Mouse (Mus musculus): ENCODE results near the gene Tacc2.

Gene Tacc2

GRCm38 (mm10) chr7:130617591-130617990, 40.4 kb downstream of the Tacc2 start:
- no peak for DNase-seq (ENCODE audit: low read depth)

DNA sequence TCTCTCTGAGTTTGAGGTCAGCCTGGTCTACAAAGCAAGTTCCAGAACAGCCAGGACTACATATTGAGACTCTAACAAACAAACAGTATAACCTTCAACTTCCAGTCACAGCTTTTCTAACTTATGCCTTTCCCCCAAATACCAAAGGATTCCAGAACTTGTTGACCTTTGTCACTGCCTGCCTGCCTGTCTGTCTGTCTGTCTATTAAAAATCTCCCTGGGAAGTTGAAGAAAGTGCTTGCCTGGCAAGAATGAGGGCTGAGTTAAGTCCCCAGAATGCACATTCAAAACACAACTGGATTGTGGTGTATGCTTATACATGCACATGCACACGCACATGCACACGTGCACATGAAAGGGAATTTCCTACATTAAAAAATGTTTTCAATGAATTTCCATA, 43.8 kb downstream of the Tacc2 start:
- DNase-seq (ENCODE audit: low read depth), result no peak

- no peak for DNase-seq (ENCODE audit: low read depth)
These were observed 44.7 kb downstream of the Tacc2 start for GRCm38 (mm10) chr7:130621953-130622352.

- no peak for DNase-seq (ENCODE audit: low read depth)
These were observed 45.1 kb downstream of the Tacc2 start for GRCm38 (mm10) chr7:130622359-130622758.

DNA sequence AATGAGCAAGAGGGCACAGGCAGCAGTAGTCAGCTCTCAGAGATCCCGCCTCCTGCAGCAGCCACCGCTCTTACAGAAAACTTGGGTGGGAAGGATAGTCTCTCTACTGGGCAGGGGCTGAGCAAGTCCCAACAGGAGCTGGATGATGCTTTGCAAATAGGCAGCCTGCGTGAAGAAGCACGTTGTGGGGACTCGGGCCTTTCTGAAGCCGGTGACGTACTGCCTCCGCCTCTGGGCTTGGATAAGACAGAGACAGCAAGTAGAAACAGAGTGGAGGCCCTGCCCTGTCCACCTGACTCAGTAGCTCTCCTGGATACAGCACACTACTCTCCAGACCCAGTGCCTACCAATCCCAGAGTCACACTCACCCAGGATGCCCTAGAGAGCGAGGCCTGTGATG, 47.1 kb downstream of the Tacc2 start:
- DNase-seq (ENCODE audit: low read depth), result no peak

DNA sequence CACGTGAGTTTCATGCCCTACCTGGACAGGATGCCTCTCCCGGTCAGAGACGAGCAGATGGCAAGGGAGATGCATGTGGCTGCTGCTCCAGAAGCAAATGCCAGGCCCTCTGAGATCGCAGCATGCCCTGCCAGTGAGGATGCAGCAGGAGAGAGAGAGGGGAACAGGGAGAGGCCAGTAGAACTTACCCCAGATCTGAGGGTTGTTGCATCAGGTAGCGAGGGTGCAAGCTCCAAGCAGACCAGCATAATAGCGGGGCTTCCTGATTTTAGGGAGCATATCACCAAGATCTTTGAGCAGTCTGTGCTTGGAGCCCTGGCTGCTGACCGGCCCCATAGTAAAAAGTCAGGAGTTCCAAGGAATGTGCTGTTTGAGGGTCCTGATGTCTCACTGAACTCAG, 48.1 kb downstream of the Tacc2 start:
- DNase-seq (ENCODE audit: low read depth), result no peak

DNA sequence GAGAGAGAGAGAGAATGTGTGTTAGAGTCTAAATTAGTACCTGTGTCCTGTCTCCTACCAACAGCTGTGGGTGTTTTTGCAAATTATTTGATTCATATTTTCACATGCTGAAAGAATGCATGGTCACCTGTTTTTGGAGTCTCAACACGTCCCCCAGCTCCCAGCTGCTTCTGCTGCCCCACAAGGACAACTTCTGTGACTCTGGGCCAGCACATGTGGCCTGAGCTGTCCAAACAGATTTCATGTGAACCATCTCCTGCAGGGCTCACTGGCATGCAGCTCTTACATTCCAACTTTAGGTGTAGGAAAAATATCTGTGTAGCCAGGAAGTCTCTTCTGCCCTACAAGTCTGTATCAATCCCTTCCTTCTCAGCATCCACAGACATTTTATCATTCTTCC, 51.4 kb downstream of the Tacc2 start:
- DNase-seq (ENCODE audit: low read depth), result no peak

DNA sequence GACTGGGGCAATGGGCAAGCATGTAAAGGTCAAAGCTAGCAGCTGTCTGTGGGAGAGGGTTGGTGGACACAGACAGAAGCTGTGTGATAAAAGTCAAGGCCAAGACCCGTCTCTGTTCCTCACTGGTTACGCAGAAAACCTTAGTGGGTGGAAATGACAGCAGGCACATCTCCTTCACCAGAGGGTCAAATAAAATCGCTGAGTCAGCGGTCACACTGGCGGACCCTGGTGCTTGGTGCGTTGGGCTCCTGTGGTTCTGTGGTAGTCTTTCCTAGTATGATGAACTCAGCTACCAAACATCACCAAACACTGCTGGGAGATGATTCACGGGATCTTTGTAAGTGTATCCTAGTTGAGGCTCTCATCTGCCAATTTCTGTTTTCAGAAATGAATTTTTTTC, 52.8 kb downstream of the Tacc2 start:
- no peak for DNase-seq (ENCODE audit: low read depth)

DNA sequence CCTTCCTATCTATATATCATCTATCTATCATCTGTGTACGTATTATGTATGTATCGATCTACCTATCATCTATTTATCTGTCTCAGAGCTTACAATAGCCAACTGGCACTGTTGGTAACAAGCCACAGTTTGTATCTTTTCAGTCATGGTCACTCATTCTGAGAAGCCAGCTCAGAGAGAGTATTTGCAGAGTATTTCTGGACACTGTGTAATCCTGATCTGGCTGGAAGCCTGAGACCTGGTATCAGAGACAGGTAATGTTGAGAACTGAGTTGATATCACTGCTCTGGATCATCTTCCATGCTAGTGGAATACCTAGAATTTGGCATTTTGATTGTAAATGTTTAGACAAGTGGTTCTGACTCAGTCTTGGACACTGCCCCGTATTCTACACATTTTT, 53.7 kb downstream of the Tacc2 start:
- DNase-seq (ENCODE audit: low read depth), result no peak

DNA sequence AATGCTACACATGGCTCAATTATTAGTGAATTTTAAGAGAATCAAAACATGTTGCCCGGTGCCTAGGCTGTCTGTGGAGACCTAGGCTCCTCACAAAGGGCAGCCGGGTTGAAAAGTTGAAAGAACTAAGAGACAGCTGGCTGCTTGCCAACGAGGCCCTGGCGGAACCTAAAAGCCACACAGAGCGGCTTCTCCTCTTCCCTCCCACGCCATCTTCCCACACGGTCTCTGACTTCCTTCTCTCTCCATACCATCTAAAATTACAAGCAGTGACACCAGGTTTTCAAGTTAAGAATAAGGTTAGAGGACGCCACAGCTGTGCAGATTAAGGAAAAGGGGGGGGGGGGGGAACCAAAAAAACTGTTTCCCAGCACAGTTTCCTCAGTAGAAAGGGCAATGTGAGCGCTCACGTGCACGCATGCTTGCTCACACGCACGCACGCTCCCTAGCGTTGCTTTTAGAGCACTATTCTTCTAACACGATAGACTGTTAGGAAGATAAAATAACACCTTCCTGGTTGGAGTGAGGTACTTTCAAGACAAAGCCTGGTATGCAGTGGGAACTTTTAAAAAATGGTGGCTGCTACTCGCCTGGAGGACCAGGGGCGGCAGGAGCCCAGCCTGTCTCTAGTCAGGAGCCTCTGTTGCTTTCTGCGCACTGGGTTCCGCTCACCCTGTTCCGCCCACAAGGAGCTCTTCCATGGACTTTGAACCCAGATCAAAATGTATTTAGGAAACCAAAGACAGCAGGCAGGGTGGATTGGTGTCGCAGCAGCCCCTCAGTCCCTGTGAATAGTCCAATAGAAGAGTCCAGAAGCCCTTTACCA, 54.5 kb downstream of the Tacc2 start:
- no peak for DNase-seq (ENCODE audit: low read depth)

DNA sequence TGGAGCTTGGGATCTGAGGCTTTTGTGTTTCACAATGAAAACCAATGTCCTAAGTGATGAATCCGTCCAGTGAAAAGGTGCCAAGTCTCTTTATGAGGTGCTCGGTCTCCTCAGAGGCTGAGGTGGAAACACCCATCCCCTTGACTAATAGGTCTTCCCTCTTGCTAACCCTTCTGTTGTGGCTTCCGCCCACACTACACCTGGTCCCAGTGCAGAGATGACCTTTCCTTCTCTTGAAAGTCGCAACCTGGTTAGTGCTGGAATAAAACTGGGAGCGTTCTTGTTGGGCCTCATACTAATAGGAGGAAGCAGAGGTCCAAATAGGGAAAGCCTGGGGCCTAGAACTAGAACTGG, 55.1 kb downstream of the Tacc2 start:
- no peak for DNase-seq (ENCODE audit: low read depth)

DNA sequence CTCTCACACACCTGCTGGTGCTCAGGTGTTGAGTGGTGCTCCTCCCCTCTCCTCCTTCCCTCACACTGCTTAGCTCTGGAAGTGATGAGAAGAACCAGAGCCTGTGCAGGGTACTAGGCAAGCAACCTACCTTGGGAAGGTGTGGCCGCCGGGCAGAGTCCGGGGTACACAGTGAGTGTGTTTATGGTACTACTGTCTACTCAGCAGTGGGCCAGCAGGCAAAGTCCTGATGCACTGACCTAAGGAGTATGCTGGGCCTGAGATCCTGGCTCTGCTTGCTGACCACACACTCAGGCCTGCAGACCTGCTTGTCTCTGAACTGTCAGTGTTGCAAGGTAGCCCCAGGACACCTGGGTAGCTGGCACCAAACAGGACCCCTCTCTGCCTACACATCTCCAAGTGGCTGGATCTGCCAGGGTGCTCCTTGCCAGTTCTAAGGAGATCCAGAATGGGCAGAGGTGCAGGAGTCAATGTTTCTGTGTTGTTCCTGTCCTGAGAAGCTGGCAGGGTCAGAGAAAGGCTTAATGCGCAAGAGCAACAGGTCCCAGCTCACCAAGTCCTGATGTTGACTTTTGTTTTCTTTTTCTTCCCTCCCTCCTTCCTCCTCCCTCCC, 57.1 kb downstream of the Tacc2 start:
- no peak for DNase-seq (ENCODE audit: low read depth)

DNA sequence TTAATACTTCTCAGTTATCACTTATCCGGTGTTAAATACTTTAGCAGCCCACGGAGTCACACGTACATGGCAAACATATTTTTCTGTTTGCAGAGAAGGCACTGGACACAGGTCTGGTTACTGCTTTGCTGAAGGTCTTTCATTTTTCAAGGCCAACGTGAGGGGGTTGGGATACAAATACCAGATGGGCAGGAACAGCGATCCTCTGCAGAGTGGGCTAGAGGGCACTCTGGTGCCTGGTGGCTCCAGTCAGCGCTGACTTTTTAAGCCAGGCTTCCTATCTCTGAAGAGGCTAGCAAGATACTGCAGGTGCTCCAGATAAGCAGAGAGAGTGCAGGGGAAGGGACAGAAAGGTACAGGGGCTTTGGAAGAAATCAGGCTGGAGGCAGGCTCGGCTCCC, 58.0 kb downstream of the Tacc2 start:
- DNase-seq (ENCODE audit: low read depth), result no peak

DNA sequence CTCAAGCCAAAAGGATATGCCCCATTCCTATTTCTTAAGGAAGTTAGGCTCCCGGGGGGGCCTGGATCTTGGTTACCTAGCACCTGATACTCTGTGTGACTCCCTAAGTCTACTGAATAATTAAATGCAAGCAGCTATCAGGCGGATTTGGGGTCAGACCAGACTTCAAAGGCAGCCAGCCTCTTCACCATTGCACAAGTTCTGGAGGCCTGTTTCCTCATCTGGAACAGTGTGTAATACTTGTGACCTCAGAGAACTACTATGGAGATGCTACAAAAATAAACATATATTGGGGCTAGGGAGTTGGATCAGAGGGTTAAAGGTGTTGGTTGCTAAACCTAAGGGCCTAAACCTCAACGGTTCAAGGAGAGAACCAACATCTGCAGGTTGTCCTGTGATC, 59.0 kb downstream of the Tacc2 start:
- no peak for DNase-seq (ENCODE audit: low read depth)

GRCm38 (mm10) chr7:130636902-130637301, 59.7 kb downstream of the Tacc2 start:
- no peak for DNase-seq (ENCODE audit: low read depth)

- DNase-seq (ENCODE audit: low read depth), result no peak
These were observed 60.6 kb downstream of the Tacc2 start for GRCm38 (mm10) chr7:130637811-130638210.

DNA sequence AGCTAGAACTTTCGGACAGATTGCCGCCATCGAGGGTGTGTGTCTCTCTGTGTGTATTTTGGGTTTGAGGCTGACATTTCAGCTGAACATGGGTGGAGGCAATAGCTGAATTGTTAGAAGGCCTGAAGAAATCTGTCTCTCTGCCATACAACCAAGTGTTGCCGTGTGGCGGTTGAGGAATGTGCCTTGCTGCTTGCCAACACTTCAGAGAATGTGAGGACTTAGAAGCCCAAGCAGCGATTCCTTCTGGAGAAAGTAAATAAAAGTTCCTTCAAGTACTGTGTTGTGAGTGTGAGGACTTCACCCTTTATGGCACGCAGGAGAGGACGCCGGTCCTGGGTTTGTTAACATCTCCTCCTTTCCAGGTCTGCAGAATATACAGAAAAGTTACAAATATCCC, 63.4 kb downstream of the Tacc2 start:
- no peak for DNase-seq (ENCODE audit: low read depth)

DNA sequence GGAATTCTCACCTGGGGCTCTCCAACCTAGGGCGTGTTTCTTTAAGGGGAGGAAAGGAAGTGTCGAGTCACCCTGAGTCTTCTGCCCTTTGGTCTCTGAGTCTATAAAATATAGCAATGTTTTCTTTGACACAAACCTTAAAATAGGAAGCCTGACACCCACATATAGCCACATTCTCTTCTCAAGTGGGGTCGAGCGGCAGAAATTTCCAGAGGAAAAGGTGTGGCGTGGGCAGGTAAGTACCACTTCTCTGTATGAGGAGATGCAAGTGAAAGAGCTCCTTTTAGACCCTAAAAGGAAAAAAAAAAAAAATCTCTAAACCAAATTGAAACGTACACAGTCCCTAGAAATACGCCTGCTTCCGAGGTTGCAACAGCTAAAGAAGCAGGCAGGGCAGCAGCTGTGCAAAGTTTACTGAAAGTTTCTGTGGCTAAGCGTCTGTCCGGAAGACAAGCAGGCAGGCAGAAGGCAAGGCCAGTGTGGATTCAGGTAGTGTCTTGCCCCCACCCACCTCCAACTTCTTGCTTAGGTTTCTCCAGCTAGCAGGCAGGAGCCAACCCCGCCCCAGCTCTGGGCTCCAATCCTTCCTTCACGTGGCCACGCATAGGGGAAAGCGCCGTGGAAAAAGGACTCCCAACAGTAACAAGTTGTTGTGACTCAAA, 68.2 kb downstream of the Tacc2 start:
- DNase-seq (ENCODE audit: low read depth), result peak; percentile 15

- DNase-seq (ENCODE audit: low read depth), result peak; percentile 15
These were observed 68.9 kb downstream of the Tacc2 start for GRCm38 (mm10) chr7:130645994-130646761.

DNA sequence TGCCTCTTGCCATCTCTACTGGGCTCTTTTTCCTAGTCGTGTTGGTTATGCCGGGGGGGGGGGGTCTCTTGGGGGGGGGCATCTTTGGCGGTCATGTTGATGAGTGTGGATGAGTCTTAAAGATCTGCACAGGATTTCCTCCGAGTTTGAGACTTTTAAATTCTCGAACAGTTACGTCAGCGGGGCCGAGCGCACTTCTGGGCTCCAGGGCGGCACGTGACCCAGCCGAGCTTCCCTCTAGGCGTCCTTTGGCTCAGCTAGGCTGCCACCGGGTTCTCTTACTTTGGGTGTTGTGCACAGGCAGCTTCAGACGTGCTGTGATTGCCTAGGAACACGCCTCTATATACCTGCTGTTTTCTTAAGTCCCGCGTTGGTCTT, 69.5 kb downstream of the Tacc2 start:
- DNase-seq (ENCODE audit: low read depth), result peak; percentile 32

GRCm38 (mm10) chr7:130648061-130648460, 70.8 kb downstream of the Tacc2 start:
- DNase-seq (ENCODE audit: low read depth), result no peak

GRCm38 (mm10) chr7:130649257-130649656, 72.0 kb downstream of the Tacc2 start:
- no peak for DNase-seq (ENCODE audit: low read depth)

DNA sequence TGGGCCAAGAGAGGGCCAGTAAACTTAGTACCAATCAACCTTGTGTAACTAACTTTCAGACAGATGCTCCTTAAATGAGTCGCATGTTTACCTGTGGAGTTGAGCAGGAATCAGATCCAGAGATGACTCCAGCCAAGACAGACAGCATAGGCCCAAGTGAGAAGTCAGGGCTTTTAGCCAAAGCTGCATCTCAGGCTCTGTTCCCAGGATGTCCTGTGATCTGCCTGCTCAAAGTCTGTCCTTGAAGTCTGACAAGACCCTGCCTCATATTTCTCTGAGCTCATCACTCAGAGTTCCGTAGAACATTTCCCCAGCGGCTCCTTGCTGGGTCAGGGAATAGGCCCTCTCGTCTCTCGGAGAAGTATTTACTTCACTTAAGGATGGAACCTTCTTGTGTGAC, 73.4 kb downstream of the Tacc2 start:
- DNase-seq (ENCODE audit: low read depth), result no peak

Measured in c-Kit-positive CD71-positive TER-119-negative erythroid progenitor cells, embryonic 14.5 days (primary cell).